Mouse (Mus musculus): Measurements from ENCODE around the gene Serbp1.

DNA sequence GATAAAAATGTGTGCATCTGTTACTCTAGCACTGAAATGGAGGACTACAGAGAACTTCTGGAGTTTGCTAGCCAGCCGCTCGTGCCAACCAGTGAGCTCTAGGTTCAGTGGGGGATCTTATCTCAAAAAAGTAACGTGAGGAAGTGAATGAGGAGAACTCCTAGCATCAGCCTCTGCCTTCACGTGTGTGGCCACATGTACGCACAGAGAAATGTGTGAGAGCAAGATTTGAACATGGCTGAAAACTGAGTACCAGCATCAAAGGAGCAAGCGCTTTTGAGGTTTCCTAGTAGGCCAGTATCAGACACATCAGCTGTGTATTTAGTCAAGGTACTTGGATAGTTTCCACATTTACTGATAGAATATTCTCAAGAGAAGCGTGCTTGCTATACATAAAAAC is 27.0 kb downstream of the Serbp1 start:
- TF ChIP-seq CTCF (conservative IDR thresholded peaks at IDR 0.05; ENCODE audit: low read length), result no peak
- no peak for TF ChIP-seq POU5F1 (IDR thresholded peaks at IDR 0.05; ENCODE audit: borderline replicate concordance, low read length)
- TF ChIP-seq NANOG (IDR thresholded peaks at IDR 0.05; ENCODE audit: borderline replicate concordance, low read length), result no peak
